Mouse (Mus musculus) kidney, embryonic 16.5 days (tissue): ENCODE results near the gene Cx3cr1. TPM values are rescaled to one million over a fixed set of nuclear protein-coding genes. Genes with fewer than 3 reads are reported as not detected.

ENCODE experiments used
- ATAC-seq: fragments of 200-750 bp; cut with Nextera tagmentation; 2 replicates; pipeline ENCODE4 v1.8.0; 2017; ENCODE audit warnings: moderate TSS enrichment; ENCODE audit not compliant: low FRiP score, low TSS enrichment
- H3K27ac ChIP-seq: fragments of 300-500 bp; sonication (generic); 2 replicates; pipeline ENCODE4 v1.5.1; 2014; ENCODE audit warnings: low read length
- H3K27me3 ChIP-seq: fragments of 300-500 bp; sonication (generic); 2 replicates; pipeline ENCODE4 v1.6.1; 2014; ENCODE audit warnings: low read length, control low read depth, mixed read lengths; ENCODE audit not compliant: insufficient read depth
- H3K36me3 ChIP-seq: fragments of 300-500 bp; sonication (generic); 2 replicates; pipeline ENCODE4 v1.6.1; 2014; ENCODE audit warnings: low read length, control low read depth, mixed read lengths; ENCODE audit not compliant: insufficient read depth
- H3K4me1 ChIP-seq: fragments of 300-500 bp; sonication (generic); 2 replicates; pipeline ENCODE4 v1.6.1; 2014; ENCODE audit warnings: low read length, control low read depth, mixed read lengths; ENCODE audit not compliant: insufficient read depth
- H3K4me2 ChIP-seq: fragments of 300-500 bp; sonication (generic); replicated peaks from 2 replicates; pipeline ENCODE4 v1.6.1; 2014; ENCODE audit warnings: low read depth, low read length
- H3K4me3 ChIP-seq: fragments of 300-500 bp; sonication (generic); 2 replicates; pipeline ENCODE4 v1.5.1; 2014; ENCODE audit warnings: mild to moderate bottlenecking, low read length
- H3K9ac ChIP-seq: fragments of 300-500 bp; sonication (generic); replicated peaks from 2 replicates; pipeline ENCODE4 v1.6.1; 2014; ENCODE audit warnings: low read length
- H3K9me3 ChIP-seq: fragments of 300-500 bp; sonication (generic); 2 replicates; pipeline ENCODE4 v1.6.1; 2016; ENCODE audit warnings: low read length, control low read depth
- WGBS: fragments of 180-500 bp; shearing (Covaris S2); extraction: QIAGEN DNeasy Blood & Tissue Kit; methylation state at CpG from one replicate; pipeline ENCODE4 v1.1.7; 2014; 5-methylcytosine and 5-hydroxymethylcytosine counted together
- polyA plus RNA-seq: library from polyadenylated mRNA; unstranded; fragments of >200 nt; fragmentation: Nextera tagmentation; extraction: Ambion mirVana; gene quantifications from 2 replicates; pipeline ENCODE4 v1.2.1, GENCODE M21; 2015

The Cx3cr1 gene
- polyA plus RNA-seq, 1 experiment from 2014 or later = 5.3 TPM

DNA sequence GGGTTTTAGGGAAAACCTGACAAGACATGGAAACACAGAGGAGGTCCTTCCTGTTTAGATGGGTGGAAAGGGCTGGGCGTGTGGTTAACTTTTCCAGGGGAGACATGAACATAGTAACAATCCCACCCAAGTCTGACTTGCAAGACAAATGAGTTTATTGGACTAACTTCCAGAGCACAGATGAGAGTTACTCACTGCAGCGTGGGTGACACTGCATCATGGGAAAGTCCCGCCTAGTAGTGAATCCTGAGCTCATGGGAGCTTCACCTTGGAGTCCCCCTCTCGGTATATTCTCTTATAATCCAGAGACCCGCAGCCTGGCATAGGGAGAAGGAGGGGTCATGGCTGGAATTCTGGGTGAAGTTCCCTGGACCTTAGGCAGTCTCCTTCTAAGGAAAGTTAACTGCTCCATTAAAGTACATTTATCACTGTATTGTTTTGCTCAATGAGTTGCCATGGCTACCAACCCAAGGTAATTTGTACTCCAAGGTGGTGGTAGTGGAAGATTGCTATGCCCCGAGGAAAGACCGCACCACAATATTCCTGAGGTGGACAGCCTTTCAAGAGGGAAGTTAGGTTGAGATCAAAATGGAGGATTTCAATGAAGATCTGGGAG lies 60.3 kb downstream of the Cx3cr1 start:
- Histone ChIP-seq H3K27me3 (0 out of 2 replicates have a peak, but pooled peaks cover 3% of the 10 kb centered on the region), H3K9me3 (peaks cover 6% of the 10 kb centered on the region), H3K4me1 (peaks cover 11% of the 10 kb centered on the region; the same call in 1 of the 2 replicates), H3K36me3 (no peaks in the 10 kb centered on the region), H3K27ac (no peak overlapping the region), H3K4me2 (no peak overlapping the region), H3K9ac (no peak overlapping the region), H3K4me3 (no peak overlapping the region)
- no peak for ATAC-seq
- WGBS = 74% methylated on average over 7 of the region's 7 CpGs

DNA sequence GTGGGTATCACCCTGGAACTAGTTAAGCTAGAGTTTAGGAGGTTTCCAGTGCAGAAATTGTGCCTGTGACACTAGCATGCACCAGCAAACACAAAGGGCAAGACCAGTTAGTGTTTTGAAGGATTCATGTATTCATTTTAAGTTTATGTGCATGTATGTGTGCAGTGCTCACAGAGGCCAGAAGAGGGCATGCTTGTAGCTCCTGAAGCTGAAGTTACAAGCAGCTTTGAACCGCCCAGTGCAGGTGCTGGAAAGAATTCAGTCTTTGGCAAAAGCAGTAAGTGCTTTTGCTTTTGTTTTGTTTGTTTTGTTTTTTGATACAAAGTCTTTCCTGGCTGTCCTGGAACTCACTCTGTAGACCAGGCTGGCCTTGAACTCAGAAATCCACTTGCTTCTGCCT lies 61.8 kb downstream of the Cx3cr1 start:
- ATAC-seq = no peak
- H3K27ac ChIP-seq = no peak overlapping the region
- H3K27me3 ChIP-seq = 0 out of 2 replicates have a peak, but pooled peaks cover 3% of the 10 kb centered on the region
- 93% methylated on average over 1 of the region's 1 CpGs for WGBS
- H3K4me2 ChIP-seq = no peak overlapping the region
- H3K9ac ChIP-seq = no peak overlapping the region
- H3K4me3 ChIP-seq = no peak overlapping the region
- H3K4me1 ChIP-seq = peaks cover 11% of the 10 kb centered on the region; the same call in 1 of the 2 replicates
- H3K36me3 ChIP-seq = no peaks in the 10 kb centered on the region
- H3K9me3 ChIP-seq = peaks cover 6% of the 10 kb centered on the region

GRCm38 (mm10) chr9:120005936-120006335 lies 63.7 kb downstream of the Cx3cr1 start:
- ATAC-seq = no peak

DNA sequence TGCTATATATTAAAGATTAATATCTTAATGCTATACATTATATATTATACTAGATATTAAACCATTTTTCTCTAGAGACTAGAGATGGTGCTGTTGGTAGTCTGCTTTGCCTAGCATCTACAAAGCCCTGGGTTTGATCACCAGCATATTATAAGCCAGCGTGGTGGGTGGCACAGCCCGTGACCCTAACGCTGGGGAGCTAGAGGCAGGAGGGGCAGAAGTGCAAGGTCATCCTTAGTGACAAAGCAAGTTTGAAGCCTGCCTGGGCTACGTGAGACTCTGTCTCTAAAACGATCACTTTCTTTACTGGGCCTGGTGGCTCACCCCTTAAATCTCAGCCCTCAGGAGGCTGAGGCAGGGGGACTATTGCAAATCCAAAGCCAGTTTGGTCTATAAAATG lies 66.8 kb downstream of the Cx3cr1 start:
- Histone ChIP-seq H3K4me2 (no peak overlapping the region), H3K4me3 (no peak overlapping the region), H3K9ac (no peak overlapping the region), H3K27me3 (no peaks in the 10 kb centered on the region), H3K36me3 (no peaks in the 10 kb centered on the region), H3K4me1 (peaks cover 10% of the 10 kb centered on the region; the same call in 1 of the 2 replicates), H3K9me3 (peaks cover 4% of the 10 kb centered on the region), H3K27ac (no peak overlapping the region)
- WGBS = 85% methylated on average over 5 of the region's 5 CpGs
- ATAC-seq = no peak

More at GRCm38 (mm10) chr9:120005936-120006335, 63.7 kb downstream of the Cx3cr1 start:
- Histone ChIP-seq H3K36me3 (no peaks in the 10 kb centered on the region), H3K9me3 (peaks cover 6% of the 10 kb centered on the region), H3K9ac (no peak overlapping the region), H3K27me3 (no peaks in the 10 kb centered on the region), H3K27ac (no peak overlapping the region), H3K4me3 (no peak overlapping the region), H3K4me2 (no peak overlapping the region), H3K4me1 (peaks cover 12% of the 10 kb centered on the region; the same call in 1 of the 2 replicates)
- 62% methylated on average over 3 of the region's 3 CpGs for WGBS

- Histone ChIP-seq H3K4me3 (peak overlapping the region; percentile 48), H3K36me3 (no peaks in the 10 kb centered on the region), H3K9me3 (no peaks in the 10 kb centered on the region), H3K4me1 (peaks cover 10% of the 10 kb centered on the region; the same call in 1 of the 2 replicates), H3K27ac (peak overlapping the region; percentile 87), H3K9ac (peak overlapping the region; percentile 74), H3K4me2 (peak overlapping the region; percentile 78), H3K27me3 (no peaks in the 10 kb centered on the region)
- ATAC-seq = peak; percentile 95
- 10% methylated on average over 31 of the region's 31 CpGs for WGBS
Measured at GRCm38 (mm10) chr9:120001945-120002725, 67.5 kb downstream of the Cx3cr1 start.

- Histone ChIP-seq H3K36me3 (no peaks in the 10 kb centered on the region), H3K27me3 (no peaks in the 10 kb centered on the region), H3K9me3 (no peaks in the 10 kb centered on the region), H3K9ac (no peak overlapping the region), H3K4me2 (no peak overlapping the region), H3K4me1 (peaks cover 10% of the 10 kb centered on the region; the same call in 1 of the 2 replicates), H3K27ac (no peak overlapping the region), H3K4me3 (no peak overlapping the region)
- 79% methylated on average over 5 of the region's 5 CpGs for WGBS
- ATAC-seq = no peak
Measured at GRCm38 (mm10) chr9:120000761-120001160, 68.9 kb downstream of the Cx3cr1 start.

- H3K4me3 ChIP-seq = no peak overlapping the region
- WGBS = 66% methylated on average over 6 of the region's 6 CpGs
- H3K9me3 ChIP-seq = no peaks in the 10 kb centered on the region
- no peaks in the 10 kb centered on the region for H3K27me3 ChIP-seq
- no peak overlapping the region for H3K27ac ChIP-seq
- H3K4me2 ChIP-seq = no peak overlapping the region
- peaks cover 10% of the 10 kb centered on the region; the same call in 1 of the 2 replicates for H3K4me1 ChIP-seq
- no peaks in the 10 kb centered on the region for H3K36me3 ChIP-seq
- ATAC-seq = no peak
- no peak overlapping the region for H3K9ac ChIP-seq
Measured at GRCm38 (mm10) chr9:119999636-120000035, 70.0 kb downstream of the Cx3cr1 start.

DNA sequence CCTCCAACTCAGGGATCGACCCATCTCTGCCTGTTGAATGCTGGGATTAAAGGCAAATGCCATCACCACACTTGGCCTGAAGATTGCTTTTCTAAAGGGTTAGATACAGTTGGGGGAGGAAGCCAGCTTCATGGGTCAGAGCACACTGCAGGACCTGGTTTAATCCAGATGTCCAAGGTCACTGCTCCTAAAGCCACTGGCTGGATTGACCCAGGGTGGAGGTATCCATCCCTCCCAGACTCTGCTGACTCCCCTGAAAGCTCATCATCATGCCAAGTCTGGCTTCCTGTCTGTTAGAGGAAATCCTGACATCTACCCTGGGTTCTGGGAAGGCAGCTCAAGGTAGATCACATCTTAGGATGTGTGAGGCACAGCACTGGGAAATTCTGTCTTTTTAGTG lies 70.9 kb downstream of the Cx3cr1 start:
- H3K4me2 ChIP-seq = no peak overlapping the region
- H3K4me3 ChIP-seq = no peak overlapping the region
- H3K9me3 ChIP-seq = no peaks in the 10 kb centered on the region
- ATAC-seq = no peak
- H3K9ac ChIP-seq = no peak overlapping the region
- no peak overlapping the region for H3K27ac ChIP-seq
- no peaks in the 10 kb centered on the region for H3K27me3 ChIP-seq
- H3K36me3 ChIP-seq = no peaks in the 10 kb centered on the region
- H3K4me1 ChIP-seq = peaks cover 10% of the 10 kb centered on the region; the same call in 1 of the 2 replicates
- 58% methylated on average over 1 of the region's 1 CpGs for WGBS

GRCm38 (mm10) chr9:119996080-119996479 lies 73.6 kb downstream of the Cx3cr1 start:
- WGBS = 81% methylated on average over 4 of the region's 4 CpGs
- no peak overlapping the region for H3K4me2 ChIP-seq
- no peak overlapping the region for H3K9ac ChIP-seq
- H3K4me3 ChIP-seq = no peak overlapping the region
- H3K4me1 ChIP-seq = 0 out of 2 replicates have a peak, but pooled peaks cover 4% of the 10 kb centered on the region
- no peaks in the 10 kb centered on the region for H3K9me3 ChIP-seq
- ATAC-seq = no peak
- no peaks in the 10 kb centered on the region for H3K27me3 ChIP-seq
- no peaks in the 10 kb centered on the region for H3K36me3 ChIP-seq
- no peak overlapping the region for H3K27ac ChIP-seq

DNA sequence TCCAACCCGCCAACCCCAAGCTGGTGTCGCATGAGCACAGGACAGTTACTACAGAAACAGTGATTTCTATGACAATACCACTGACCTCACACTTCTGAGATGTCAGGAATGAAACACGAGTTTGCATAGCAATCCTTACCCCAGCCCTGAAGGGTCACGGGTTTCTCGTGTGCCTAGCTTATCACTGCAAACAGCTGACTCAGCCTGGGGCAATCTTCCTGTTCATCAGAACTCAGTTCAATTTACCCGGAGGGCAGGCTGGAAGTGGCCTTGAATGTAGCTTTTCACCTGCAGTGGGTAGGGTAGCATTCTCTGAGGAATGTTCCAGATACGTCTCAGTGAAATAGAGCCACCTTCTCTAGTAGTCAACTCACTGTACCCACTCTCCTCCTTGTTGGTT lies 75.5 kb downstream of the Cx3cr1 start:
- H3K36me3 ChIP-seq = no peaks in the 10 kb centered on the region
- no peak overlapping the region for H3K9ac ChIP-seq
- no peaks in the 10 kb centered on the region for H3K4me1 ChIP-seq
- no peak overlapping the region for H3K4me2 ChIP-seq
- no peak overlapping the region for H3K27ac ChIP-seq
- no peaks in the 10 kb centered on the region for H3K9me3 ChIP-seq
- ATAC-seq = no peak
- 63% methylated on average over 7 of the region's 7 CpGs for WGBS
- H3K27me3 ChIP-seq = no peaks in the 10 kb centered on the region
- no peak overlapping the region for H3K4me3 ChIP-seq
